Mouse (Mus musculus) lung, adult 2 months (tissue): ENCODE results near the gene Ehmt2.

ENCODE experiments used
- CTCF ChIP-seq: fragments of 200-500 bp; IDR thresholded peaks from 2 replicates; pipeline ENCODE4 v1.5.1; 2011; ENCODE audit warnings: mild to moderate bottlenecking, low read length, control low read depth; ENCODE audit not compliant: insufficient read depth
- POLR2A ChIP-seq: fragments of 200-500 bp; IDR thresholded peaks from 2 replicates; pipeline ENCODE4 v1.6.1; 2011; ENCODE audit warnings: low read depth, mild to moderate bottlenecking, control low read depth, low read length, borderline replicate concordance; ENCODE audit errors: extremely low read depth

GRCm38 (mm10) chr17:34937960-34938505 lies 39.8 kb downstream of the Ehmt2 start:
- TF ChIP-seq CTCF (no peak), POLR2A (no peak)
